Mouse (Mus musculus): ENCODE results near the gene Cd2. TPM values are rescaled to one million over a fixed set of nuclear protein-coding genes. Genes with fewer than 3 reads are reported as not detected.

Gene Cd2
- total and polyA plus RNA-seq, 2 experiments from 2014 or later, result 0.22 TPM; not detected in 1

GRCm38 (mm10) chr3:101280348-101281311 is 7.1 kb downstream of the Cd2 start:
- H3K27ac ChIP-seq (ENCODE audit: low read depth, low read length), result no peak overlapping the region
- no peaks in the 10 kb centered on the region for H3K36me3 ChIP-seq (ENCODE audit: insufficient read depth, low read length)
- H3K27me3 ChIP-seq (ENCODE audit: insufficient read depth, low read length), result no peaks in the 10 kb centered on the region
- peaks cover 5% of the 10 kb centered on the region; the same call in 1 of the 2 replicates for H3K4me1 ChIP-seq (ENCODE audit: insufficient read depth, low read length)
- 0 out of 2 replicates have a peak, but pooled peaks have one; percentile 9 for ATAC-seq (ENCODE audit: low FRiP score)
- no peak for TF ChIP-seq CTCF (IDR thresholded peaks at IDR 0.05)
- DNase-seq (ENCODE audit: low spot score), result peak; percentile 40
- no peak overlapping the region for H3K4me2 ChIP-seq (ENCODE audit: low read depth, low read length, poor library complexity, severe bottlenecking)
- H3K9ac ChIP-seq (replicated peaks; ENCODE audit: low read length, poor library complexity, severe bottlenecking), result no peak overlapping the region
- 63% methylated on average over 15 of the region's 15 CpGs for WGBS
- H3K4me3 ChIP-seq (ENCODE audit: low read depth, low read length), result no peak overlapping the region
- no peaks in the 10 kb centered on the region for H3K9me3 ChIP-seq (ENCODE audit: low read length)

- Histone ChIP-seq H3K27ac (ENCODE audit: low read depth, low read length) (no peak overlapping the region), H3K4me2 (ENCODE audit: low read depth, low read length, poor library complexity, severe bottlenecking) (no peak overlapping the region), H3K4me3 (ENCODE audit: low read depth, low read length) (no peak overlapping the region), H3K27me3 (ENCODE audit: insufficient read depth, low read length) (no peaks in the 10 kb centered on the region), H3K36me3 (ENCODE audit: insufficient read depth, low read length) (no peaks in the 10 kb centered on the region), H3K9me3 (ENCODE audit: low read length) (no peaks in the 10 kb centered on the region), H3K4me1 (ENCODE audit: insufficient read depth, low read length) (peaks cover 5% of the 10 kb centered on the region; the same call in 1 of the 2 replicates), H3K9ac (replicated peaks; ENCODE audit: low read length, poor library complexity, severe bottlenecking) (no peak overlapping the region)
- ATAC-seq (ENCODE audit: low FRiP score) (no peak), DNase-seq (ENCODE audit: low spot score) (no peak)
- 80% methylated on average over 10 of the region's 10 CpGs for WGBS
- TF ChIP-seq CTCF (IDR thresholded peaks at IDR 0.05), result no peak
Measured at GRCm38 (mm10) chr3:101279561-101279960, 8.2 kb downstream of the Cd2 start.

GRCm38 (mm10) chr3:101278396-101278795 is 9.3 kb downstream of the Cd2 start:
- no peaks in the 10 kb centered on the region for H3K27me3 ChIP-seq (ENCODE audit: insufficient read depth, low read length)
- 94% methylated on average over 5 of the region's 5 CpGs for WGBS

DNA sequence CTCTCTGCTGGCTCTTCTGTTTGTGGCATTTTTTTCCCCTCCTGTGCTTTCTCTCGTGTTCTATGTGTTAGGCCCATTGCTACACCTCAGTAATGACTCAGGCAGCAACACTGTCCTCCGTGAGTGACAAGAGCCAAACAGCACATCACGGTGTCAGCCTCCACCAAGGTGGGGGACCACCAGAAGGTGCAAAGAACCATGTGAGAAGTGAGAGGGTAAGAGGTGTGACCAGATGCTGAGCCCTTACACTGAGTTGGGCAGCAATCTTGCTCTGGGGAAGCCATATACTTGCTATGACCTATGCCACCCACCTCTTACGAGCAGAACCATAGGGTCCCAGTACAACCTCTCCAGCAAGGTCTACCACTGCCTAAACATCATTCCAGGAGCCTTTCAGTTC is 9.9 kb downstream of the Cd2 start:
- ATAC-seq (ENCODE audit: low FRiP score) (no peak), DNase-seq (ENCODE audit: low spot score) (no peak)
- Histone ChIP-seq H3K9me3 (ENCODE audit: low read length) (no peaks in the 10 kb centered on the region), H3K4me3 (ENCODE audit: low read depth, low read length) (no peak overlapping the region), H3K4me1 (ENCODE audit: insufficient read depth, low read length) (peaks cover 5% of the 10 kb centered on the region; the same call in 1 of the 2 replicates), H3K9ac (replicated peaks; ENCODE audit: low read length, poor library complexity, severe bottlenecking) (no peak overlapping the region), H3K27ac (ENCODE audit: low read depth, low read length) (no peak overlapping the region), H3K27me3 (ENCODE audit: insufficient read depth, low read length) (no peaks in the 10 kb centered on the region), H3K4me2 (ENCODE audit: low read depth, low read length, poor library complexity, severe bottlenecking) (no peak overlapping the region), H3K36me3 (ENCODE audit: insufficient read depth, low read length) (no peaks in the 10 kb centered on the region)
- no peak for TF ChIP-seq CTCF (IDR thresholded peaks at IDR 0.05)
- WGBS, result 92% methylated on average over 4 of the region's 4 CpGs

More at GRCm38 (mm10) chr3:101278396-101278795, 9.3 kb downstream of the Cd2 start:
- DNase-seq (ENCODE audit: low spot score), result no peak
- no peaks in the 10 kb centered on the region for H3K9me3 ChIP-seq (ENCODE audit: low read length)
- no peak for ATAC-seq (ENCODE audit: low FRiP score)
- peaks cover 5% of the 10 kb centered on the region; the same call in 1 of the 2 replicates for H3K4me1 ChIP-seq (ENCODE audit: insufficient read depth, low read length)
- H3K9ac ChIP-seq (replicated peaks; ENCODE audit: low read length, poor library complexity, severe bottlenecking), result no peak overlapping the region
- no peak for TF ChIP-seq CTCF (IDR thresholded peaks at IDR 0.05)
- H3K4me2 ChIP-seq (ENCODE audit: low read depth, low read length, poor library complexity, severe bottlenecking), result no peak overlapping the region
- no peak overlapping the region for H3K27ac ChIP-seq (ENCODE audit: low read depth, low read length)
- H3K4me3 ChIP-seq (ENCODE audit: low read depth, low read length), result no peak overlapping the region
- H3K36me3 ChIP-seq (ENCODE audit: insufficient read depth, low read length), result no peaks in the 10 kb centered on the region

GRCm38 (mm10) chr3:101276501-101277320 is 11.0 kb downstream of the Cd2 start:
- peak; percentile 10 for DNase-seq (ENCODE audit: low spot score)
- Histone ChIP-seq H3K4me1 (ENCODE audit: insufficient read depth, low read length) (0 out of 2 replicates have a peak, but pooled peaks cover 5% of the 10 kb centered on the region), H3K9ac (replicated peaks; ENCODE audit: low read length, poor library complexity, severe bottlenecking) (no peak overlapping the region), H3K9me3 (ENCODE audit: low read length) (no peaks in the 10 kb centered on the region), H3K4me3 (ENCODE audit: low read depth, low read length) (no peak overlapping the region), H3K4me2 (ENCODE audit: low read depth, low read length, poor library complexity, severe bottlenecking) (no peak overlapping the region), H3K36me3 (ENCODE audit: insufficient read depth, low read length) (no peaks in the 10 kb centered on the region), H3K27me3 (ENCODE audit: insufficient read depth, low read length) (no peaks in the 10 kb centered on the region), H3K27ac (ENCODE audit: low read depth, low read length) (no peak overlapping the region)
- ATAC-seq (ENCODE audit: low FRiP score), result no peak
- WGBS, result 62% methylated on average over 12 of the region's 12 CpGs
- TF ChIP-seq CTCF (IDR thresholded peaks at IDR 0.05), result 0 out of 2 replicates have a peak, but pooled peaks have one; percentile 16
